ENCODE assay signal across 16 mouse cellular contexts in genomic region chrX:130403214-130403613, GRCm38 (mm10).
A peak's percentile ranks its signal among the peaks of the same experiment; 100 is the strongest.
DNase-seq lines count a peak whose midpoint lies in the region; ATAC-seq lines count a peak whose summit lies in the region.
"Had no signal": no experiment of that assay in that cellular context is flagged by ENCODE, and none has a peak within 500 bp of the region (broad histone marks: within the 10 kb centered on the region; RNA-seq: fewer than 3 reads in every experiment).

No protein-coding gene starts in this region.

- H3K36me3 ChIP-seq in heart, embryonic 12.5 days: no peaks in the 10 kb centered on the region
- no peaks in the 10 kb centered on the region for H3K36me3 ChIP-seq in midbrain, embryonic 14.5 days (ENCODE audit: control insufficient read depth, insufficient read depth, low read length)
- no peaks in the 10 kb centered on the region for H3K36me3 ChIP-seq in midbrain, embryonic 10.5 days
- H3K36me3 ChIP-seq: hindbrain, embryonic 12.5 days; midbrain, embryonic 15.5 days; neural tube, embryonic 13.5 days had no signal

- no peak overlapping the region for H3K9ac ChIP-seq in heart, embryonic 12.5 days
- H3K9ac ChIP-seq in midbrain, embryonic 14.5 days (replicated peaks; ENCODE audit: low read length): no peak overlapping the region
- H3K9ac ChIP-seq: hindbrain, embryonic 12.5 days; liver, embryonic 14.5 days; midbrain, embryonic 15.5 days; neural tube, embryonic 13.5 days had no signal

- H3K27me3 ChIP-seq in heart, embryonic 12.5 days (replicated peaks): no peaks in the 10 kb centered on the region
- no peaks in the 10 kb centered on the region for H3K27me3 ChIP-seq in midbrain, embryonic 14.5 days (ENCODE audit: control insufficient read depth, insufficient read depth, low read length)
- peaks cover 9% of the 10 kb centered on the region; the same call in 1 of the 2 replicates for H3K27me3 ChIP-seq in midbrain, embryonic 10.5 days (ENCODE audit: low read depth, poor library complexity, severe bottlenecking)
- H3K27me3 ChIP-seq: CH12.LX; hindbrain, embryonic 12.5 days; midbrain, embryonic 15.5 days; neural tube, embryonic 13.5 days had no signal

- intact Hi-C loops in heart, postnatal 10 days (cut with DNase I): no loop called here

- H3K4me1 ChIP-seq in heart, embryonic 12.5 days (replicated peaks): no peaks in the 10 kb centered on the region
- H3K4me1 ChIP-seq in midbrain, embryonic 14.5 days (ENCODE audit: control insufficient read depth, insufficient read depth, low read length): no peaks in the 10 kb centered on the region
- H3K4me1 ChIP-seq in midbrain, embryonic 10.5 days: no peaks in the 10 kb centered on the region
- H3K4me1 ChIP-seq: hindbrain, embryonic 12.5 days; midbrain, embryonic 15.5 days; neural tube, embryonic 13.5 days had no signal

- WGBS in heart, embryonic 12.5 days: 55% methylated on average over 3 of the region's 3 CpGs
- 43% methylated on average over 3 of the region's 3 CpGs for WGBS in midbrain, embryonic 14.5 days
- WGBS in midbrain, embryonic 10.5 days: 57% methylated on average over 3 of the region's 3 CpGs

- H3K9me3 ChIP-seq in heart, embryonic 12.5 days (replicated peaks): no peaks in the 10 kb centered on the region
- H3K9me3 ChIP-seq in midbrain, embryonic 14.5 days (ENCODE audit: control insufficient read depth, low read length): no peaks in the 10 kb centered on the region
- no peaks in the 10 kb centered on the region for H3K9me3 ChIP-seq in midbrain, embryonic 10.5 days (replicated peaks)
- H3K9me3 ChIP-seq: hindbrain, embryonic 12.5 days; midbrain, embryonic 15.5 days; neural tube, embryonic 13.5 days had no signal

- H3K4me2 ChIP-seq in heart, embryonic 12.5 days: no peak overlapping the region
- no peak overlapping the region for H3K4me2 ChIP-seq in midbrain, embryonic 14.5 days (ENCODE audit: low read length)
- H3K4me2 ChIP-seq: hindbrain, embryonic 12.5 days; midbrain, embryonic 15.5 days; neural tube, embryonic 13.5 days had no signal

- no peak for ATAC-seq in heart, embryonic 12.5 days (ENCODE audit: insufficient number of reproducible peaks, low FRiP score)
- ATAC-seq in midbrain, embryonic 14.5 days (ENCODE audit: low FRiP score, low TSS enrichment): no peak
- no peak for ATAC-seq in inflammation-experienced regulatory T-cells, adult 6 months
- ATAC-seq: midbrain, embryonic 15.5 days had no signal

- H3K27ac ChIP-seq in heart, embryonic 12.5 days (ENCODE audit: poor library complexity, severe bottlenecking): no peak overlapping the region
- H3K27ac ChIP-seq in midbrain, embryonic 14.5 days (replicated peaks; ENCODE audit: low read depth, low read length): no peak overlapping the region
- H3K27ac ChIP-seq in midbrain, embryonic 10.5 days (replicated peaks): no peak overlapping the region
- H3K27ac ChIP-seq: hindbrain, embryonic 12.5 days; liver, embryonic 14.5 days; midbrain, embryonic 15.5 days; neural tube, embryonic 13.5 days had no signal

- peak; percentile 2 for DNase-seq in adrenal gland, adult 2 months
- DNase-seq in adrenal gland, adult 8-10 months: no peak
- DNase-seq in heart, adult 9 months (ENCODE audit: low spot score in 2 of 2): peak; percentile 3 to 7
- DNase-seq in midbrain, embryonic 14.5 days: peak; percentile 11
- DNase-seq in midbrain, embryonic 10.5 days (ENCODE audit: low spot score): no peak
- peak; percentile 21 to 38 for DNase-seq in heart, postnatal 10 days
- DNase-seq: kidney, adult 2 months; lung, postnatal 36 days; thymus, postnatal 4 days had no signal

- no peak overlapping the region for H3K4me3 ChIP-seq in heart, embryonic 12.5 days
- no peak overlapping the region for H3K4me3 ChIP-seq in midbrain, embryonic 14.5 days (replicated peaks; ENCODE audit: low read depth, low read length)
- H3K4me3 ChIP-seq in midbrain, embryonic 10.5 days: no peak overlapping the region
- H3K4me3 ChIP-seq: hindbrain, embryonic 12.5 days; midbrain, embryonic 15.5 days; neural tube, embryonic 13.5 days had no signal

Comparison
In these comparisons a context has a peak if more than half of its experiments do, and no peak if none do; other contexts are left out.
1. DNase-seq: peak in adrenal gland, adult 2 months (single experiment), heart, adult 9 months (2 of 2), midbrain, embryonic 14.5 days (single experiment) and heart, postnatal 10 days (2 of 2); none in adrenal gland, adult 8-10 months (single experiment) and midbrain, embryonic 10.5 days (single experiment).